Mouse (Mus musculus) adipocyte (in vitro differentiated cells): ENCODE results near the gene F8.

Experiments
- DNase-seq: peaks from one replicate; pipeline ENCODE4 v3.0.0-alpha.2; 2016; ENCODE audit warnings: low spot score

F8 gene

GRCm38 (mm10) chrX:75138182-75138581 lies 244.2 kb downstream of the F8 start:
- no peak for DNase-seq

GRCm38 (mm10) chrX:75137729-75138128 lies 244.7 kb downstream of the F8 start:
- DNase-seq, result peak; percentile 67

GRCm38 (mm10) chrX:75136938-75137337 lies 245.5 kb downstream of the F8 start:
- no peak for DNase-seq

GRCm38 (mm10) chrX:75130467-75131160 lies 251.8 kb downstream of the F8 start, which contains the start of gene Mpp1:
Mpp1 (minus strand) TSS chrX:75131016.
- DNase-seq, result peak; percentile 86

- DNase-seq, result no peak
Measured at GRCm38 (mm10) chrX:75129474-75129873, 252.9 kb downstream of the F8 start.

GRCm38 (mm10) chrX:75128333-75128980 lies 254.0 kb downstream of the F8 start:
- peak; percentile 68 for DNase-seq

- no peak for DNase-seq
Measured at GRCm38 (mm10) chrX:75126893-75127292, 255.5 kb downstream of the F8 start.

GRCm38 (mm10) chrX:75125606-75126005 lies 256.8 kb downstream of the F8 start:
- no peak for DNase-seq
